Mouse (Mus musculus) heart, adult 2 months (tissue): ENCODE measurements at regions not wholly inside any gene's neighbourhood (a gene's known extent, or its start where the extent isn't known, plus 50 kb on each side); places are given as distances from the start of the nearest gene placed in this dataset.

Source experiments
- DNase-seq, 2 experiments: peaks; one replicate each; pipeline ENCODE4 v3.0.0; 2021
- H3K27ac ChIP-seq: fragments of 200-600 bp; 2 replicates; pipeline ENCODE4 v1.8.1; 2022
- H3K27me3 ChIP-seq: fragments of 200-500 bp; 2 replicates; pipeline ENCODE4 v1.6.1; 2012; ENCODE audit warnings: mild to moderate bottlenecking, low read length, inconsistent platforms, mixed read lengths; ENCODE audit not compliant: control insufficient read depth, insufficient read depth
- H3K36me3 ChIP-seq: fragments of 200-500 bp; 2 replicates; pipeline ENCODE4 v1.6.1; 2012; ENCODE audit warnings: low read length, inconsistent platforms; ENCODE audit not compliant: control insufficient read depth, insufficient read depth
- H3K4me1 ChIP-seq: fragments of 200-500 bp; 2 replicates; pipeline ENCODE4 v1.6.1; 2011; ENCODE audit warnings: low read length; ENCODE audit not compliant: control insufficient read depth, insufficient read depth
- H3K4me3 ChIP-seq: fragments of 200-600 bp; 2 replicates; pipeline ENCODE4 v1.8.1; 2022
- H3K79me2 ChIP-seq: fragments of 200-500 bp; replicated peaks from 2 replicates; pipeline ENCODE4 v1.6.1; 2012; ENCODE audit warnings: mild to moderate bottlenecking, inconsistent platforms, low read length, moderate library complexity, mixed read lengths; ENCODE audit not compliant: control insufficient read depth, insufficient read depth
- H3K9ac ChIP-seq: fragments of 200-500 bp; 2 replicates; pipeline ENCODE4 v1.6.1; 2012; ENCODE audit warnings: low read depth, mild to moderate bottlenecking, control low read depth, inconsistent platforms, low read length, mixed read lengths
- CTCF ChIP-seq: fragments of 200-600 bp; IDR thresholded peaks from 2 replicates; pipeline ENCODE4 v1.8.1; 2022; ENCODE audit warnings: antibody characterized with exemption, mild to moderate bottlenecking, moderate library complexity
- EP300 ChIP-seq: fragments of 200-500 bp; IDR thresholded peaks from 2 replicates; pipeline ENCODE4 v1.6.1; 2011; ENCODE audit warnings: low read depth, low read length, control low read depth; ENCODE audit not compliant: insufficient read depth
- POLR2A ChIP-seq: fragments of 200-500 bp; IDR thresholded peaks from 2 replicates; pipeline ENCODE4 v1.6.1; 2011; ENCODE audit warnings: mild to moderate bottlenecking, low read depth, low read length, control low read depth; ENCODE audit not compliant: insufficient read depth
- WGBS: fragments of 180-500 bp; shearing (Covaris S2); methylation state at CpG from one replicate; pipeline ENCODE4 v1.1.7; 2018; 5-methylcytosine and 5-hydroxymethylcytosine counted together
- intact Hi-C: fragments of 180-260 bp; cut with DNase I; formaldehyde crosslinking; loops from one replicate; pipeline ENCODE4 v1.15.1; 2025

GRCm38 (mm10) chr13:113500373-113500990, 117.9 kb downstream of the Snx18 start:
- Histone ChIP-seq H3K27me3 (no peaks in the 10 kb centered on the region), H3K4me3 (no peak overlapping the region), H3K79me2 (no peaks in the 10 kb centered on the region), H3K9ac (no peak overlapping the region), H3K36me3 (no peaks in the 10 kb centered on the region), H3K4me1 (peaks cover 4% of the 10 kb centered on the region), H3K27ac (no peak overlapping the region)
- intact Hi-C loops: no loop called here
- WGBS: 62% methylated on average over 3 of the region's 3 CpGs
- DNase-seq: no peak
- TF ChIP-seq EP300: no peak

- TF ChIP-seq EP300 (no peak), CTCF (no peak), POLR2A (no peak)
- H3K27me3 ChIP-seq: no peaks in the 10 kb centered on the region
- H3K27ac ChIP-seq: peak overlapping the region; percentile 31
- no peak overlapping the region for H3K9ac ChIP-seq
- no peaks in the 10 kb centered on the region for H3K36me3 ChIP-seq
- 77% methylated on average over 6 of the region's 6 CpGs for WGBS
- peaks cover 7% of the 10 kb centered on the region for H3K4me1 ChIP-seq
- peak; percentile 40 to 64 for DNase-seq
- no peak overlapping the region for H3K4me3 ChIP-seq
- no peaks in the 10 kb centered on the region for H3K79me2 ChIP-seq
- intact Hi-C loops: no loop called here
Observed at GRCm38 (mm10) chr13:113499079-113499710, 119.2 kb downstream of the Snx18 start.

- Histone ChIP-seq H3K36me3 (no peaks in the 10 kb centered on the region), H3K9ac (no peak overlapping the region), H3K4me3 (no peak overlapping the region), H3K4me1 (peaks cover 7% of the 10 kb centered on the region), H3K27ac (no peak overlapping the region), H3K79me2 (no peaks in the 10 kb centered on the region), H3K27me3 (no peaks in the 10 kb centered on the region)
- intact Hi-C loops: no loop called here
- WGBS: 47% methylated on average over 5 of the region's 5 CpGs
- TF ChIP-seq EP300: no peak
- no peak for TF ChIP-seq POLR2A
- no peak for TF ChIP-seq CTCF
- no peak for DNase-seq
Observed at GRCm38 (mm10) chr13:113495595-113496285, 122.6 kb downstream of the Snx18 start.

- no peaks in the 10 kb centered on the region for H3K36me3 ChIP-seq
- H3K79me2 ChIP-seq: no peaks in the 10 kb centered on the region
- H3K4me1 ChIP-seq: peaks cover 11% of the 10 kb centered on the region
- no peaks in the 10 kb centered on the region for H3K27me3 ChIP-seq
- H3K9ac ChIP-seq: no peak overlapping the region
- no peak for DNase-seq
- intact Hi-C loops: no loop called here
- H3K4me3 ChIP-seq: no peak overlapping the region
- TF ChIP-seq CTCF (no peak), EP300 (no peak), POLR2A (no peak)
- no peak overlapping the region for H3K27ac ChIP-seq
- WGBS: 84% methylated on average over 3 of the region's 3 CpGs
Observed at GRCm38 (mm10) chr13:113495136-113495535, 123.2 kb downstream of the Snx18 start.

- DNase-seq: no peak
- no peaks in the 10 kb centered on the region for H3K36me3 ChIP-seq
- H3K9ac ChIP-seq: no peak overlapping the region
- H3K4me3 ChIP-seq: no peak overlapping the region
- no peaks in the 10 kb centered on the region for H3K27me3 ChIP-seq
- TF ChIP-seq CTCF (no peak), POLR2A (no peak), EP300 (no peak)
- intact Hi-C loops: loop anchor here (5.0 kb wide), 1 partner anchor 77 kb away; no protein-coding TSS in a partner anchor
- no peaks in the 10 kb centered on the region for H3K79me2 ChIP-seq
- no peak overlapping the region for H3K27ac ChIP-seq
- WGBS: 73% methylated on average over 5 of the region's 5 CpGs
- H3K4me1 ChIP-seq: peaks cover 9% of the 10 kb centered on the region
Observed at GRCm38 (mm10) chr13:113494688-113495087, 123.7 kb downstream of the Snx18 start.
